Mouse (Mus musculus) CH12.LX (cell line): ENCODE data around the gene Adh1. TPM values are rescaled to one million over a fixed set of nuclear protein-coding genes. Genes with fewer than 3 reads are reported as not detected.

Experiments used
- DNase-seq: peaks from one replicate; pipeline ENCODE4 v3.0.0-alpha.2; 2013; ENCODE audit errors: extremely low read depth
- H3K27ac ChIP-seq: 2 replicates; pipeline ENCODE4 v1.5.1; 2012; ENCODE audit warnings: low read depth, mild to moderate bottlenecking, control low read depth, moderate library complexity; ENCODE audit not compliant: insufficient read depth
- H3K27me3 ChIP-seq: replicated peaks from 2 replicates; pipeline ENCODE3; 2012; ENCODE audit warnings: inconsistent platforms
- H3K36me3 ChIP-seq, 2 experiments: replicated peaks in 1 of 2; 2 replicates each; pipeline versions ENCODE3 to v1.6.1; 2012; ENCODE audit warnings: inconsistent platforms in 1 of 2, low read length in 1 of 2, mild to moderate bottlenecking in 1 of 2, mixed read lengths in 1 of 2, moderate library complexity in 1 of 2; ENCODE audit not compliant: control insufficient read depth in 1 of 2, insufficient read depth in 1 of 2
- H3K4me1 ChIP-seq, 2 experiments: 2 replicates each; pipeline ENCODE4 v1.6.1; 2012; ENCODE audit warnings: inconsistent platforms in 1 of 2, moderate library complexity in 1 of 2; ENCODE audit not compliant: insufficient read depth in 2 of 2, control insufficient read depth in 1 of 2
- H3K4me2 ChIP-seq: 2 replicates; pipeline ENCODE4 v1.6.1; 2012; ENCODE audit warnings: low read depth, mild to moderate bottlenecking, control low read depth; ENCODE audit not compliant: poor library complexity, insufficient read depth, severe bottlenecking
- H3K4me3 ChIP-seq, 3 experiments: fragments of 150-350 bp in 1 of 3; sonication (generic) in 1 of 3; replicated peaks in 1 of 3; 2 replicates each; pipeline versions ENCODE3 to v1.5.1; 2011 to 2012; ENCODE audit warnings: low read depth in 2 of 3, low read length in 2 of 3, mild to moderate bottlenecking in 2 of 3, moderate library complexity in 2 of 3, control low read depth in 1 of 3, improper control_type of control experiment in 1 of 3, inconsistent platforms in 1 of 3, mixed read lengths in 1 of 3; ENCODE audit not compliant: poor library complexity in 1 of 3
- H3K79me2 ChIP-seq: replicated peaks from 2 replicates; pipeline ENCODE4 v1.6.1; 2012; ENCODE audit warnings: mild to moderate bottlenecking, moderate library complexity; ENCODE audit not compliant: control insufficient read depth, poor library complexity, insufficient read depth, severe bottlenecking; ENCODE audit errors: extremely low read depth
- H3K9ac ChIP-seq: 2 replicates; pipeline ENCODE4 v1.6.1; 2012; ENCODE audit warnings: low read depth, mild to moderate bottlenecking, control low read depth, moderate library complexity; ENCODE audit not compliant: insufficient read depth
- H3K9me3 ChIP-seq: replicated peaks from 2 replicates; pipeline ENCODE3; 2012; ENCODE audit warnings: low read length, inconsistent platforms, mixed read lengths
- CHD2 ChIP-seq: IDR thresholded peaks from 2 replicates; pipeline ENCODE4 v1.6.1; 2011; ENCODE audit warnings: low read length, improper control_type of control experiment
- HCFC1 ChIP-seq: IDR thresholded peaks from 2 replicates; pipeline ENCODE4 v1.6.1; 2012; ENCODE audit warnings: low read depth, mild to moderate bottlenecking, inconsistent platforms, low read length, improper control_type of control experiment
- IRF4 ChIP-seq: IDR thresholded peaks from 2 replicates; pipeline ENCODE4 v1.6.1; 2014; ENCODE audit warnings: low read depth, mild to moderate bottlenecking, inconsistent platforms, low read length, improper control_type of control experiment
- JUN ChIP-seq: IDR thresholded peaks from 2 replicates; pipeline ENCODE4 v1.6.1; 2011; ENCODE audit warnings: low read depth, mild to moderate bottlenecking, low read length, improper control_type of control experiment, moderate library complexity; ENCODE audit not compliant: insufficient read depth
- JUND ChIP-seq: conservative IDR thresholded peaks from 2 replicates; pipeline ENCODE4 v1.6.1; 2011; ENCODE audit warnings: low read depth, low read length, improper control_type of control experiment
- MAFK ChIP-seq: IDR thresholded peaks from 2 replicates; pipeline ENCODE4 v1.6.1; 2011; ENCODE audit warnings: low read length, improper control_type of control experiment; ENCODE audit not compliant: insufficient replicate concordance
- MEF2A ChIP-seq: IDR thresholded peaks from 2 replicates; pipeline ENCODE4 v1.6.1; 2014; ENCODE audit warnings: low read depth, mild to moderate bottlenecking, inconsistent platforms, low read length, improper control_type of control experiment, borderline replicate concordance
- MXI1 ChIP-seq: IDR thresholded peaks from 2 replicates; pipeline ENCODE4 v1.6.1; 2011; ENCODE audit warnings: mild to moderate bottlenecking, low read depth, low read length, improper control_type of control experiment
- PAX5 ChIP-seq: IDR thresholded peaks from 2 replicates; pipeline ENCODE4 v1.6.1; 2012; ENCODE audit warnings: low read length, inconsistent platforms, mixed read lengths
- POLR2A ChIP-seq: IDR thresholded peaks from 2 replicates; pipeline ENCODE4 v1.6.1; 2011; ENCODE audit warnings: low read depth, mild to moderate bottlenecking, improper control_type of control experiment, low read length
- RAD21 ChIP-seq: IDR thresholded peaks from 2 replicates; pipeline ENCODE4 v1.6.1; 2011; ENCODE audit warnings: low read depth, mild to moderate bottlenecking, low read length, improper control_type of control experiment, moderate library complexity
- RCOR1 ChIP-seq: conservative IDR thresholded peaks from 2 replicates; pipeline ENCODE4 v1.6.1; 2012; ENCODE audit warnings: low read depth, mild to moderate bottlenecking, inconsistent platforms, low read length, improper control_type of control experiment
- SIN3A ChIP-seq: IDR thresholded peaks from 2 replicates; pipeline ENCODE4 v1.6.1; 2012; ENCODE audit warnings: low read length, improper control_type of control experiment, inconsistent platforms
- SMC3 ChIP-seq: IDR thresholded peaks from 2 replicates; pipeline ENCODE4 v1.6.1; 2011; ENCODE audit warnings: low read depth, low read length, improper control_type of control experiment
- ZMIZ1 ChIP-seq: IDR thresholded peaks from 2 replicates; pipeline ENCODE4 v1.6.1; 2012; ENCODE audit warnings: low read depth, mild to moderate bottlenecking, inconsistent platforms, low read length, improper control_type of control experiment
- dilution Hi-C: fragments of 300-500 bp; cut with MboI; formaldehyde crosslinking; loops from 2 replicates; pipeline ENCODE4 v1.14.3; 2020; ENCODE audit warnings: low sequenced_read_pairs; ENCODE audit not compliant: extremely low pct_unique_long_range_greater_than_20kb, extremely low pct_ligation_motif_present
- in situ Hi-C: fragments of 300-500 bp; cut with MboI; formaldehyde crosslinking; loops from 3 replicates; pipeline ENCODE4 v1.14.3; 2019; ENCODE audit warnings: low sequenced_read_pairs, low pct_ligation_motif_present, low pct_unique_long_range_greater_than_20kb, mixed read lengths
- polyA plus RNA-seq: library from polyadenylated mRNA; unstranded; fragments of >175 nt; gene quantifications from 2 replicates; pipeline ENCODE4 v1.2.1, GENCODE M21; 2012; ENCODE audit warnings: low read depth; ENCODE audit not compliant: insufficient read length
- total RNA-seq, 2 experiments: library from RNA; depleted of rRNA; stranded (reverse); fragments of 300-350 nt in 1 of 2; fragments of >200 nt in 1 of 2; gene quantifications; 2 replicates each; pipeline ENCODE4 v1.2.3; 2012 to 2014

The Adh1 gene
- total and polyA plus RNA-seq, 3 experiments = not detected

DNA sequence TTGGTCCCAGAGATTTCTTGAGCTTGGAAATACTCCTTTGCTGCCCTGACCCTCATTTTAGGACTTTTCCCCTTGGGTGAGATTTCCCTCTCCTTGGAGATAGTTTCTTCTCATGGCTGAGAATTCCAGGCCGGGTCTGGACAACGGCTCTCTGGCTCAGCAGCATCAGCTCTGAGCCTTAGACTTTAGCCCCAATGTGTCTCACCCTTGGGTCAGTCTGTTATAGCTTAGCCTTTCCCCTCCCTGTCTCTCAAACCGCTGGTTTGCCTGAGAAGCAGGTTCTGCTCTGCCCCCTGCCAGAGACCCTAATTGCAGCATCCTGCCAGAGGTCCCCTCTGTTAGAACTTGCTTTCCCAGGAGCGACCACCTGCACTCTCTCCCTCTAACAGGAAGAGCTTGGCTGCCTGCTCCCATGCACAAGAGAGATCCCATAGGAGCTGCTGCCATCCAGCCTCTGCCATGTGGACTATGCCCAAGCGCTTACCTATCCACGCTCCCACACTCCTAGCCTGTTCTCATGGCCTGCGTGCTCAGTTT lies 16.4 kb upstream of the Adh1 start:
- no peak for DNase-seq
- Histone ChIP-seq H3K4me2 (no peak overlapping the region), H3K9me3 (no peaks in the 10 kb centered on the region), H3K9ac (no peak overlapping the region), H3K36me3 (no peaks in the 10 kb centered on the region), H3K27ac (no peak overlapping the region), H3K4me1 (no peaks in the 10 kb centered on the region), H3K79me2 (no peaks in the 10 kb centered on the region), H3K4me3 (no peak overlapping the region)
- TF ChIP-seq CHD2 (no peak), SIN3A (no peak)
- TF ChIP-seq, all 38 proteins: peak for 0
- H3K27me3 ChIP-seq = no peaks in the 10 kb centered on the region
- dilution Hi-C loops = no loop called here
- in situ Hi-C loops = no loop called here

DNA sequence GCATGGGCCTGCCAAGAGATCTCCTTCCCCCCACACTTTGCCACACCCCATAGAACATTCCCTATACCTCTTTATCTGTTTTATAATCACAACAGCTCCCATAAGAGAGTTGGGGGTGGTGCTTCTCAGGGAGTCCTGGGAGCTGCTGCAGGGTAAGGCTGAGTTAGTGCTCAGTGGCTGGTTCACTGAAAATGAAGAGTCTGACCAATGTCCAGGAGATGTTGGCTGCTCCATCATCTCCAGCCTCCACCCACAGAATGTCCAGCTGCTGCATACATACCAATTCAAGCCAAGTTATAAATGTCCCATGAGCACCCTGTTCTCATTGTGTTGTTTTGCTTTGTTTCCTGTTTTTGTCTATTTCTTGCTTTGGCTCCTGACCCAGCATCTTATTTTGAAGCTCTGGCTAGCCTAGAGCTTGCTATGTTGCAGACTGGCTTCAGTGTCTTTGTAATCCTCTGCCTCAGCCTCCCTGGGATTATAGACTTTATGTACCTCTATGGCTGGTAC lies 14.2 kb upstream of the Adh1 start:
- H3K79me2 ChIP-seq = no peaks in the 10 kb centered on the region
- dilution Hi-C loops (no loop called here), in situ Hi-C loops (no loop called here)
- no peak for DNase-seq
- no peak overlapping the region for H3K4me3 ChIP-seq
- no peaks in the 10 kb centered on the region for H3K36me3 ChIP-seq
- no peak overlapping the region for H3K27ac ChIP-seq
- no peaks in the 10 kb centered on the region for H3K4me1 ChIP-seq
- H3K4me2 ChIP-seq = no peak overlapping the region
- no peaks in the 10 kb centered on the region for H3K9me3 ChIP-seq
- TF ChIP-seq CHD2 (no peak), HCFC1 (no peak), ZMIZ1 (no peak), JUND (no peak), SMC3 (no peak), PAX5 (no peak), RAD21 (no peak), MAFK (no peak), JUN (no peak)
- no peak overlapping the region for H3K9ac ChIP-seq
- no peaks in the 10 kb centered on the region for H3K27me3 ChIP-seq

DNA sequence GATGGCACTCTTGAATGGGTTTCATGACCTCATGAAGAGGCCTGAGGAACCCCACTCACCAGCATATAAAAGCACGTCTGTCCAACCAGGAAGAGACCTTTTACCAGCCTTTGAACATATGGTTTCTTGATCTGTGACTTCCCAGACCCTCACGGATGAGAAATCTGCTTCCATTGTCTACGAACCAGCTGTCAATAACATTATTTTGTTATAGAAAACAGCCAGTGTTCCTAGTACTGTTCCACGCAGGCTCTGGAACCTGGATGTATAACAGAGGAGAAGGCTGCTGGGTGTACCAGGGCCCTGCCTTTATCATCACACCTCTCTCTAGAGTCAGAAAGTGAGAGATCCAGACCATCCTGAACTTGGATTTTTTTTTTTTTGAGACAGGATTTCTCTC lies 13.6 kb upstream of the Adh1 start:
- dilution Hi-C loops (no loop called here), in situ Hi-C loops (no loop called here)
- H3K9ac ChIP-seq = no peak overlapping the region
- H3K4me3 ChIP-seq = no peak overlapping the region
- H3K27ac ChIP-seq = no peak overlapping the region
- no peaks in the 10 kb centered on the region for H3K27me3 ChIP-seq
- TF ChIP-seq JUND = no peak
- TF ChIP-seq PAX5 = no peak
- no peak for TF ChIP-seq IRF4
- TF ChIP-seq MXI1 = no peak
- TF ChIP-seq POLR2A = no peak
- no peak for TF ChIP-seq MAFK
- TF ChIP-seq RCOR1 = no peak
- TF ChIP-seq MEF2A = no peak
- H3K4me1 ChIP-seq = no peaks in the 10 kb centered on the region
- DNase-seq = no peak
- no peaks in the 10 kb centered on the region for H3K36me3 ChIP-seq
- H3K79me2 ChIP-seq = no peaks in the 10 kb centered on the region
- H3K9me3 ChIP-seq = no peaks in the 10 kb centered on the region
- no peak overlapping the region for H3K4me2 ChIP-seq
